Mouse (Mus musculus) stomach, postnatal 0 days (tissue): ENCODE measurements around the gene Ypel1.

Source experiments
- CTCF ChIP-seq: IDR thresholded peaks from 2 replicates; pipeline ENCODE4 v1.5.1; 2016; ENCODE audit warnings: antibody characterized with exemption, low read depth, mild to moderate bottlenecking, moderate library complexity
- EP300 ChIP-seq: optimal IDR thresholded peaks from 2 replicates; pipeline ENCODE3; 2016; ENCODE audit warnings: antibody characterized with exemption

DNA sequence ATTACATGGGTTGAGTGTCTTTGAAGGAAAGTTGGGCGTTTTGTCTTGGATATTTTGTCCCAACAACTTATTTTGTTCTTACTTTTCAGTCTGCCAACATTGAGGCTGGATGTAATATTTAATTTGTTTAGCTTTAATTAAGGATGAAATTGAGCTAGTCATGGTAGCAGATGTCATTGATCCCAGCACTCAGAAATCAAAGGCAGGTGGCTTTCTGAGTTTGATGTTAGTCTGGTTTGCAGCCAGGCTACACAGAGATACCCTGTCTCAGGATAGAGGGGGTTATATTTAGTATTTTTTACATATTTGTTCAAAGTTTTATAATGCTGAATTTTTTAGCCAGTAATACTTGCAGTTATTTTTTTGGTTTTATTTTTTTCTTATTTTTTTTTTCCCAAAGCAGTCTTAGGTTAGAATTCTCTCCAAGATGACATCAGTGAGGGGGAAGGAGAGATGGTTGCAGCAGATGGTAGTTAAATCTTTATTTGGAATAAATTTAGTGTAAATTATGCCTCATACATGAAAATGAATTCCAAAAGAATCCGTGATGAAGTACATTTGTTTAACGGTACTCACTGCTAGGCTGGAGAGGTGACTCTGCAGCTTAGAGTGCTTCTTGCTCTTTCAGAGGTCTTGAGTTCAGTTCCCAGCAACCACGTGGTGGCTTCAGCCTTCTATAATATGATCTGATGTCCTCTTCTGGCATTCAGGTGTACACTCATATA, 39.4 kb upstream of the Ypel1 start:
- TF ChIP-seq CTCF (no peak), EP300 (no peak)
